Mouse (Mus musculus): ENCODE data around the gene Tcte2.

Tcte2 gene

DNA sequence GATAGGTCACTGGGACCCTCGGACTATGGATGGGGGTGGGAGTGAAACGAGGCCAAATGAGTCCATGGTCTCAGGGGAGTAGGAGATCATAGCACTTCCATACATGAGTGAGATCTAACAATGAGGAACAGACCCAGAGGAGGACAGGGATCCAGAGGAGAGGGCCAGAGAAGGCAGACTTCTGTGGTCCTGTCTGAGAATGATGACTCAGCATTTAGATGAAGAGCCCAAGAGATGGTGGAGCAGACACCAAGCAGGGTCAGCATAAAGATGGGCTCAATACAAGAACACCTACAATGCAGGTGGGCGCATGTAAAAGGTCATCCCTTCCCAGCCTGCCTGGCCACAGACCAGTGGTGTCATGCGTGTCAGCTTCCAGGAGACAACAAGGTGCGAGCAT is 41.4 kb downstream of the Tcte2 start:
- no peak for DNase-seq (ENCODE audit: low read depth, low spot score)

DNA sequence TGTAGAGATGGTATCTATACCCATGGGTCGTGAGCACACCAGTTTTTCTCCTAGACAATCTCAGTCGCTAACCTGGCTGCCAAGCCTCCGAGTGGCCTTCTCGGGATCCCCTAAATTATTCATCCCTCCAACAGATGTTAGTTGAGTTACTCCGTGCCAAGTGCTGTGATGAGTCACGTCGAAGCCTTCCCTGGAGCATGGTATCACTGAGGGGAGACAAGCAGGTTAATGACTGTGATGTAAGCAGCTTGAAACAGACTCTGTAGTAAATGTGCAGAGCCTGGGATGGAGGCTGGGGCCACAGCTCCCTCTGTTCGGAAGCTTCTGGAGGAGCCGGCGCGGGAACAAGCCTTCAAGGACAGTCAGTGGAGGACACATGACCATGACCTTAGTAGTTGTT is 44.2 kb downstream of the Tcte2 start:
- peak; percentile 78 for DNase-seq (ENCODE audit: low read depth, low spot score)

DNA sequence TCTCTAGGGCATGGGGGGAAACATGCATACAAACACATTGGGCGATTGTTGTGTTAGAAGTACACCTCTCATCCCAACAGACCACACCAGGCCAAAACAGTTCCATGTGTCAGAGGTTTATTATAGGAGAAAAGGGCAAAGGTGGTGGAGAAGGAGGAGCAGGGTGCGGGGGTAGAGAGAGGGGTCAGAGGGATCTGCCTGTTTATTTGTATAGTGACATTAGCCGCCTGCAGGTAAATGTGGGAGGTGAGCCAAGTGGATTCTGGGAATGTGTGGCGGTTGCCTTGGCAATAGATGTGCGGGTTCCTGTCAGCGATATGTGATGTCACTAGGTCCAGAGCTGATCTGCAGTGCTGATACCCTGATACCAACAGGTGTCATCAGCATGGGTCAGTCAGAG is 45.3 kb downstream of the Tcte2 start:
- no peak for DNase-seq (ENCODE audit: low read depth, low spot score)

DNA sequence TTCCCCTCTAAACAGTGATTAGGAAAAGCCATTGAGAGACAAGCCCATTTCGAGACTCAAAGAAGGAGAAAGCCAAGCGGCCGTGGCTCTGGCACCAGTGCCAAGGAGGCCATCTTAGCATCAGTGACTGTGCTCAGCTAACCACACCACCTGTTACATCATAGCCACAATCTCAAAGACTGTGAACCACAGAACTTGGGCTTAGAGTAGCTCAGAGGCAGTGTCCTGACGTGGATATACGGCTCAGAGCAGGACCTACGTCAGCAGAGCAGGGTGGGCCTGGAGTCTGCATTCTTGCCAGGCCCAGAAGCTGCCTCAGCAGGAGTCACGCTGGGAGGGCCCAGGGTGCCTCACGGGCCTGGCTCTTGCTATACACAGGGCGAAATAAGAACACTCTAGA is 46.1 kb downstream of the Tcte2 start:
- no peak for DNase-seq (ENCODE audit: low read depth, low spot score)

DNA sequence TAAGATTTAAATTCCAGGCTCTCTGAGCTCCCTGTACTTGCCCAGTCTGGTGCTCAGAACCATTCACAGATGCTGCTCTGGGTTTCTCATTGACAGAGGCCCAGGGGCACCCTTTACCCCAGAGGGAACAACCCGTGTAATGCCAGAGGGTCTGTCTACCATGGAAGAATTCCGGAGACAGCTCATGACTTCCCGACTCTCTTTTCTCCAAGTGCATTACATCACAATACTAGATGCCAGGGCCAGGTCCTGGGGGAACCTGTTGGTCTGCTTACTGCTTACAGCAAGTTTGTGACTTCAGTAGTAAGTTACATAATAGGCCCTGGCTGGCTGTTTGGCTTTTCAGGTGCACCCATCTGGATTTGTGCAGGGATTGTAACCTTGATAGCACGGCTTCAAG is 47.0 kb downstream of the Tcte2 start:
- DNase-seq (ENCODE audit: low read depth, low spot score): no peak

DNA sequence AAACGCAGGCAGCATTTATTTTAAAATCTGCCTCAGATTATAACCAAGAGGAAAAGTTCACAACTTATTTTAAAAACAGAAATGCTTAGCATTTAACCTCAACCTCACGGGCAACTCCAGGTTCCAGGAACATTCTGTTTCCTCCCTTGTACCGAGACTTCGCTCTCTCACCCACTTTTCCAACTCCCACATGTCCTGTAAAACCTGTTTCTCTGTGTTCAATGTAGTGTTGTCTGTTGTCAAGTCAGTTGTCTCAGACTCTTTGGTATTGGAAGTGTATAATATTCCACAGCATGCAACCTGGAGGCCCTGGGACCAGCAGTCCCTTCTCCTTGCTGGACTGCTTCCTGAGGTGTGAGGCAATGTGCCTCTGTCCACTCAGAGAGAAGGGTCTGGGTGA is 47.5 kb downstream of the Tcte2 start:
- DNase-seq (ENCODE audit: low read depth, low spot score): no peak

DNA sequence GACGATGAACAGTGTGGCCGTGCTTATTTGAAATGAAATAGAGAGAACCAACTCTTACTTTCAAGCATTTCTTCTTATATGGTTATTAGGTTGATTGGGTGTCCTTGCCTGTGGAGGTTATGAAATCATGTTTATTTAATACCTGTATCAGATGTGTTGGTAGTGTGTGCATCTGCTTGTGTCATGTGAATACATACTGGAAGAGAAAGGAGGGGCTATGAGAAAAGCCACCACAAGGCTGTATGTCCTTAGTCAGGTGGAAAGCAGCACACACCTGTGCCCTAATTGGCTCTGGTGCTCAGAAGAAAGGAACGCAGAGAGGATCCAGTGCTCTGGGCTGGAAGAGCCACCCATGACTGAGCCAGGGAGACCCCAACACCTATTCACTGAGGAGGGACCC is 49.1 kb downstream of the Tcte2 start:
- no peak for DNase-seq (ENCODE audit: low read depth, low spot score)

DNA sequence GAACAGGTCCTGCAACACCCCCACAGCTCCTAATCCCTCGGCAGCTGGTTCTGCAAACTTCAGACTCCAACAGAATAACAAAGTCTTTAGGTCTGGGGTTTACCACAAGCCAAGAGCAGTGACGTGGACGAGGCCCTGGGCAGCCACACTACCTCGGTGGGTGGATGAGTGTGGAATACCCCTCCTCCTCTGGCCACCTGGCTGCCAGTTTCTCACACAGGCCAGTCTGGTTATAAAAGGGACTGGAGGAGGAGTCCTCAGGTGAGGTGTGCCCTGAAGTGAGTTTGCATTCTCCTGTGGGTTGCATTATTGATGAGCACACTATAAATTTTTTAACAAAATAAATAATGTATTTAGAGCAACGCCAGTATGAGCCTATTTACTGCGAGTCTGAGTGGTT is 49.5 kb downstream of the Tcte2 start:
- no peak for DNase-seq (ENCODE audit: low read depth, low spot score)

DNA sequence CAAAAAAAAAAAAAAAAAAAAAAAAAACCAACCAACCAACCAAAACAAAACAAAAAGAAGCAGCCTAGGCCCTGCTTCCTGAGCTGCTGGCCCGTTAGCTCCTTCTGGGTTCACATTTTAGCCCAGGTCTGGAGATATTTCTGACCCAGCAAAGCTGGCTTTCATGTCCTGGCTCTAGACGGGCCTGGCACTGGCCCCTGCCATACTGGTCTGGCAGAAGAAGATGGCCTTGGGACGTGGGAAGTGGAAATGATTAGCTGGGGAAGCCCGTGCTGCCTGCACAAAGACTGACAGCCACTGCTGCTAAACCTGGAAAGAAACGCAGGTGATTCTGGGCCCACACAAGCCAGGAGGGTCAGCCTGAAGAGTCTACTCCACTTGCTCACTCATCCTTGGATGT is 50.5 kb downstream of the Tcte2 start:
- DNase-seq (ENCODE audit: low read depth, low spot score): peak; percentile 83

DNA sequence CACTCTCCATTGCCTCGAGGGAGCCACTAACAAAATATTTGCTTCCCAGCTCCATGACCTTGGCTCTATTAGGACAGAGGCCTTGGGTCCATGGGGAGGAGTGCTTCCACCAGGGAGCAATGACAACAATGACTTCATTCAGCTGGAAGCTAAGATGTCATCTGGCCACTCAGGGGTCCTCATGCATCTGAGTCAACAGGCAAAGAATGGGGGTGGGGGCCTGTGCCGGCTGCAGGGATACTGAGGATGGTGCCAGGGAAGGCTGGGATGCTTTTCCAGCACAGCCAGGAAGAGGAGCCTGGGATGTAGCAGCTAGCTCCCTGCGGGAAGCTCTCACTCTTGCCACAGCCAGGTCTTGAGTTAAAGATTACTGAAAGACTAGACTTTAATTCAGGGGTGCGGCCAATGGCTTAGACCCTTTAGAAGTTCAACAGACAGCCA is 56.1 kb downstream of the Tcte2 start:
- peak; percentile 48 for DNase-seq (ENCODE audit: low read depth, low spot score)

DNA sequence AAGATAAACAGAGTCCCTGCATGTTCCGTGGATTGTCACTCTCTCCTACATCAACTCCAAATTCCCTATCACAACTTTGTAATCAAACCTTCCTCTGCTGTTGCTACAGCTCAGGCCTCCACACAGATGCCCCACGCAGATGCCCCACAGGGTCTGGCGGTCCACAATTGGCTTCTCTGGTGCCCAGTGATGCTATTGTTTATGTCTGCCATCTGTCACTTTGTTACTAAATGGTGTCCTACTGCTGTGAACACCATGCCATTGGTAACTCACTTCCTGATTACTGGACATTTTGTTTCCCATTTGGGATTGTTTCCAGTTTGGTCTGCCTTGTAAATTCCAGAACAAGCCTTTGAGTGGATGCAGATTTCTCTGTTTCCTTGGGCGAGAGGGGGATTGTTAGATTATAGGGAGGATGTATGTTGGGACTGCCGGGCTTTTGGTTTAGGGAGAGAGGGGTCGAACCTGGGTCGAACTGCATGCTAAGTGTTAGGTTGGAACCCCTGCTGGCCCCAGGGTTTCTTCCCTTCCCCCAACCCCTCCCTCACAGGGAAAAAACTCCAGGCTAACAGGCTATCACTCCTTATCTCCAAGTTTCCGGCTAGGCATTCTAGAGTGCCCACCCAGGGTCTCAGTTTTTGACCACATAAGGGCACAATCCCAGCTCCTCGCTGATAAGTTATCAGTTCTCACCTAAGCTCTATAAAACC is 57.9 kb downstream of the Tcte2 start:
- peak; percentile 96 for DNase-seq (ENCODE audit: low read depth, low spot score)

DNA sequence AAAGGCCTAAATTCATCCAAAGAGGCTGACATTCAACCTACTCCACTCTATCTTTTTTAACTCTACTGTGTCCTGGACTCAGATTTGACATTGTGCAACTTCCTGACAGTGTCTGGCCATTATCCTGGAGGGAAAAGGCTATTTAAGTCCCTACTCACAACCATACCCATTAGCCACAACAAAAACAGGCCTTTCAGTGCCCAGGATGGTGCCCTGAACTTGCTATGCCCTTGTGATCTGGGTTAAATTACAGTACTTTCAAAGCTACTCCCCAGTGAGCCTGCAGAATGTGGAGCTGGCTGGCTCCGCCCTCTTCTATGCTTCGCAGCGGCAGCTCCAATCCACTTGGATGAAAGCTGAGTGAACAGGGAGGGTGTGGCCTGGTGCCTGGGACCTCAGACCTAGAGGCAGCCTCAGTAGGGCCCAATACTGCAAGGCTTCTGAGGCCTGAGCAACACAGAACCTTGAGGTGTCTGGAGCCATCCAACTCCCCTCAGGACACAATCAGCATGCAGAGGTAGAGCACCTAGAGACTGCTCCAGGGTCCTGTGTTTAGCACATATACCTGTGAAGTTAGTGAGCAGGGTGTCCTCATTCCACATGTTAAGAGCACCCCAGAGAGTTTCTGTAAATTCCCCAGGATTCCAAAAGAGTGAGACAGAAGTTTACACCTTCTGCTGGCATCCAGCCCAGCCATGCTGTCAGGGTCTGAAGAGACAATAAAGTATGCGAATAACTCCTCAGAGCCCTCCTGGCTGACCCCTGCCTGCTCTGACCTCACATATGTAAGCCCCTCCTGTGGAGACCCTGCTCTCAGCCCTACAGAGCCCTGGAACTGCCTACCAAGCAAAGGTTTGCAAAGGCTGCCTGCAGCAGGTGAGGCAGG is 61.3 kb downstream of the Tcte2 start:
- DNase-seq (ENCODE audit: low read depth, low spot score): peak; percentile 39

DNA sequence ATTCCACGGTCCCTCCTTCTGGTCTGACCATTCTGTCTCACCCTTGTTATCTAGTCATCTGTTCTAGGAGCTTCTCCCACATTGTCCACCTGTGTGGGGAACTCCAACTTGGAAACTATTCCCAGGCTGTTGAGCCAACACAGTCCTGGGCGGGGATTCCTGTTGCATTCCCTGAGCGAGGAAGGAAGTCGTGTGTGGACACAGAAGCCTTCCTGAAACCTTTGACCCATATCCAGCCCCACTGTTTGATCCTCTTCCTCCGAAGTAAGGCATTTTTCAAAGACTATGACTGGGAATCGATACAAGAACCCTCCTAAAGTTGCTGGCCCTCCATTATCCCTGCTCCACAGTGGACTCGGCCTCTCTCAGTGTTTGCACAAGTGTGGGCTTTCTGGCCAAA is 61.9 kb downstream of the Tcte2 start:
- no peak for DNase-seq (ENCODE audit: low read depth, low spot score)

DNA sequence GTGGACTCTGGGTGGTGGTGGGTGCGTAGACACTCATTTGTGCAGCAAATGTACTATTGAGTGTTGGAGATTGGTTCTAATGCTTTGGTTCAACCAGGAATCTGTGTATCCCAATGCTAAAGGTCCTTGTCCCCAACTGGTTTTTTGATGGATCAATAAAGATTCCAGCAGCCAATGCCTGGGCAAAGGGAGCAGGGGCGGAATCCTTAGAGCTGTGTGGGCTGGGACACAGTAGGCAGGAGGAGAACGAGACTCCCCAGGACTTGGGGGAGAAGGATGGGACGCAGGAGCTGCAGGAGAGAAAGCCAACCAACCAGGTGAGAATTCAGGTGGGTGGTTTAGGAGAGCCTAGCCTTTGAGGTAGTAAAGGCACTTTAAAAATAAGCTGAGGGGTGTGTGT is 63.4 kb downstream of the Tcte2 start:
- DNase-seq (ENCODE audit: low read depth, low spot score): no peak

DNA sequence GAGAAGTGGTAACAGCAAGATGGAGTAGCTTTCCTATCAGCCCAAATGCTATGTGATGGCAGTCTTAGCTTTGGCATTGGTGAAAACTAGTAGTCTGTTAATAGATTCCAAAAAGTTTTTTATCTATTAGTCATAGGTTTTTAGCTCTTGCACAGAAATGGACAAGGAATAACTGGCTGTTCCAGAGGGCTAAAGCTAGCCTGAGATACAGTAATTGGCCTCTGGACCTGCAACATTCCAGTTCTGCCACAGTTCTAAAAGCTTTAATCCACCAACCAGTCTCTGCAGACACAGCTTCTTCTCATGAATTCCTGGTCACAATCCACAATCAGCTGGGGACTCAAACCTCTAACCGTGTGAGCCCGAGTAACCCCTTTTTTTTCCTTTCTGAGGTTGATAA is 64.0 kb downstream of the Tcte2 start:
- no peak for DNase-seq (ENCODE audit: low read depth, low spot score)

DNA sequence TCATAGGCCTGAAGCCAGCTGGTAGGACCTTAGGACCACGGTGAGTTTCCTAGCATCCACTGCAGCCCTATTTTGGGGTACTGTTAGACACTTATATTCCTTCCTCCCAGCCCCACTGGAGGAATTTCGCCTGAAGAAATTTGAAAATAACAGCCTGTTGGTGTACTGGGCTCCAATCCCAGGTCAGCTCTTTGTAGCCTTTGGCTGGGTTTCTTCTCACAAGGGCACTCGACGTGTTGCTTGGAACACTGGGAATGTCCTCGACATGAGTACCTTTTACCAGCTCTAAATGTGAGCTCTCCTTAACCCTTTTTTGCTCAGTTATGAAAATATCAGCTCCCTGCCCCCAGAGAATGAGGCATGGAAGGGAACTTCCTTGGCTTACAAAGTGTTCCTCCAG is 65.7 kb downstream of the Tcte2 start:
- DNase-seq (ENCODE audit: low read depth, low spot score): no peak

DNA sequence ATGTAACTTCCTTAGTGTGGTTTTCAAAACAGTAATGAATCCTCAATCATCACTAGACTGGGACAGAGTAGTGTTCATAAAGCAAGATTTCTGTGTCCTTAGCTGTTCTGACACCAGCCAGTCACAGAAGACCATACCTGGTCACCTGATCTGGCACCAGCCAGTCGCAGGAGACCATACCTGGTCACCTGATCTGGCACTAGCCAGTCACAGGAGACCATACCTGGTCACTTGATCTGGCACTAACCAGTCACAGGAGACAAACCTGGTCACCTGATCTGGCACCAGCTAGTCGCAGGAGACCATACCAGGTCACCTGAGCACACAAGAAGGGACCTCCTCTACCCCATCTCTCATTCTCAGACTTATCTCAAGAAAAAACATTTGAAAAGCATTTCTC is 66.4 kb downstream of the Tcte2 start:
- no peak for DNase-seq (ENCODE audit: low read depth, low spot score)

DNA sequence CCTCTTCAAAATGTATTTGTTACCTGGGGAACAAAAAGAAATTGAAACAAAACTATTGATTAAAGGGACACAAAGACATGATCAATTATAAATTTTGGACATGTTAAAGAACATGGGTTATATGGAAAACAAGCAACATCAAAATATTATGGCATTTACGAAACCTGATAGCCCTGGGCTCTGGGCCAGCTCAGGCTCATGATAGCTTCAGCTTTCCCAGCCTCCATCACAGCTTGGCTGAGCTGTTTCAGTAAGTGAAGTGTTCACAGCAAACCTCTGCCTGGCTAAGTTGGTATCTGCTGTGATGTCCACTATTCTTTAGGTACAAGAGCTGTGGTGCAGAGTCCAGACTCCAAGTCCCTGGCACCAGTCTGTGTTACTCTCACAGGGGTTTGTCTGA is 67.4 kb downstream of the Tcte2 start:
- DNase-seq (ENCODE audit: low read depth, low spot score): no peak

DNA sequence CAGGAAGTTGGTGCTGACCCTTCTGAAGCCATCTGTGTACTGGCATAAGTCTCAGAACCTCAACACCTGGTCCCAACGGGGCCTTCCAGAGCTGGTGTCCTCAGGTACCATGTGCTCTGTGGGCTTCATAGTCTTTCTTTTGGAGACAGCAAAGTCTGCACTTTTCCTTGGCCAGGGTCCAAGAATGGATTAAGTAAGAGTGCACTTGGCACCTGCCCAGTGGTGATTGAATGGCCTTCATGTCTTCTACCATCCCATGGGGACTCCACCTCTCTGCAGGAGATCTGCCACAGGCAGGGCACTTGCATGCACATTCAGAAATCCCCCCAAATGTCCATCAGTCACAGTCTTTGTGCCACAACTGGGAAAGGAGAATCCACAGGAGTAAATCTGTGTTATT is 74.0 kb downstream of the Tcte2 start:
- DNase-seq (ENCODE audit: low read depth, low spot score): no peak

DNA sequence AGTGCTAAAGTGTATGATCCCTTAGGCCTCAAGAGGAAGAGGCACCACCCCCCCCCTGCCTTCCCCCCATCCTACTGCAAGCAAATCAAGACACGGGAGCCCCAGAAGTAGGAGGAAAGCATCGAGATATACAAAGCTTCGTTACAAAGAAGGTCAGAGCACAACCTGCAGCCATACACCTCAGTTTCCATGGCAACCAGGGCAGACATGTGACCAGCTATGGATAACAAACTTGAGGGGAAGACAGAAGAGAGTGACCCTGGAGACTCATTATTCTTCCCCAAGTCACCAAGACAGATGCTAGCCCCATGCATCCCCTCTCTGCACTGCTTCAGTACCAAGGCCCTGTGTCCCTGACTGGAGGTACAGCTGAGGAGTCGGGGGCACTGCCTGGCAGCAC is 74.5 kb downstream of the Tcte2 start:
- DNase-seq (ENCODE audit: low read depth, low spot score): no peak

DNA sequence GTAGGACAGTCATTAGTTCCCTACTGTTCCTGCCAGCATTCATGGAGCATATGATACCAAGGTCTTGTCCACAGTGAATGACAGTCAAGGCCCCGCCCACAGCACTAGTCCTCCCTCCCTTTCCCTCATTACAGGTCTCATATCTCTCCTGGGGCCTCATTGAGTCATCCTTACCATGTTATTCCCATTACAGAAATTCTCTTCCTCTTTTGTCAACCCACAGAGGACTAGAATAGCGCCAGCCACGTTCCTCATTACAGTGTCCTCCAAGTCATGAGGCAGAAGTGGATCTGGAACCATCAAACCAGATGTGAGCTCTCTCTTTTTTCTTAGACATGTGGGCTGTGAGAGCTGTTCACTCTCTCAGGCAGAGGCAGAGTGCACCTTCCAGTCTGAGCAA is 76.0 kb downstream of the Tcte2 start:
- DNase-seq (ENCODE audit: low read depth, low spot score): peak; percentile 68

DNA sequence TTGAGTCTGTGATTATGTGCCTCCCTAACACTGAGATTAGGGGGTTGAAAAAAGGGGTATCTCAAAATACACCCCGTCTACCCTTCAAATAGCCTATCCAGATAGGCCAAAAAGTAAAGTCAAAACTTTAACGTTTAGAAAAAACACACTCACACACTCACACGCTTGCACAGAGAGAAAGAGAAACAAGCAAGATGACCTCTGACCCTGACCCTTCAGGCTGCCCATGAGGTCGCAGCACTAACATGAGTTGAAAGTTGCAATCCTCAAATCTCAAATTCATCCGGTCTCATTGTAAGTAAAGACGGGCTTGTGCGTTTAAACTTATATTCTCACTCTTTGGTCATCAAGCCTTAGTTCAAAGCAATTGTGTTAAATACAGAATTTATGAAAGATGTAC is 77.4 kb downstream of the Tcte2 start:
- DNase-seq (ENCODE audit: low read depth, low spot score): no peak

Measured in brain, adult 2 months (tissue).